Mouse (Mus musculus): Measurements from ENCODE around the gene Uvrag.

DNA sequence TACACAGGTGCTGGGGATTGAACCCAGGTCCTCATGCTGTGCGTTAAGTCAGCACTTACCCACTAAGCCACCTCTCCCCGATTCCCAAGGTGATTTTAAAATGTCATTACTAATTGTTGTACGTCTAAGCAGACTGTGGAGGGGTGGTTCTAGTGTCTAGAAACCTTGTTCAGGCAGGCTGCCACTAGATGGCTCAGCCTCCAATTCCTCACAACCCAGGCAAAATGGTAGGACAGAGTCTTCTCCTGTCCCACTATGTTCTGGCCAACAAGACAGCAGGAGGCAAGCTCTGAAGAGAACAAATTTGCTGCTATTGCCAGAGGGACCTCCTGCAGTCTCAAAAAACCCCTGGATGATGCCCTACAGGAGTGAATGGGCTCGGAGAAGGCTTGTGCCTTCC is 259.1 kb downstream of the Uvrag start:
- TF ChIP-seq CTCF (IDR thresholded peaks at IDR 0.05; ENCODE audit: borderline replicate concordance, control insufficient read depth, extremely low read depth, insufficient read depth, low read length, poor library complexity) (no peak), POLR2A (IDR thresholded peaks at IDR 0.05; ENCODE audit: control insufficient read depth, extremely low read depth, insufficient read depth, low read length, poor library complexity) (no peak)

Data from thymus, adult 2 months (tissue).